Mouse (Mus musculus): ENCODE measurements around the gene Gbe1. TPM values are rescaled to one million over a fixed set of nuclear protein-coding genes. Genes with fewer than 3 reads are reported as not detected.
A peak's percentile ranks its signal among the peaks of the same experiment; 100 is the strongest.

Gene Gbe1
- polyA plus RNA-seq, 1 experiment from 2014 or later = 13.3 TPM

DNA sequence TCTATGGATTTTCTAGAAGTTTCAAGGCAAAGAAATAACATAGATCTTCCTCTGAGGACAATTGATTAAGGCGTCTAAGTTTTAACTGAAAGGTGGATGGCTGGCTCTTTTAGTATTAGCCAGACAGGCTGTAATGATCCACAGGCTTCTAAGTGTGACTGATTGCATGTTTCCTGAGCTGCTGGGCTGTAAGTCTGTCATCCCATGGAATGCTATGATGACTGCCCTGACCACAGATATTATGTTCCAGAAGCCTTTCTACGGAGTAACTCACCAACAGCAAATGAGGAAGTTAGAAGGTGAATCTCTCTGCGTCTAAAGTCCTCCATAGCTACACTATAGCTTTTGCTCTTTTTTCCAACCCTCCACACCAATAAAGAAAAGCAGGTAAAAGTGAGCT is 197.2 kb downstream of the Gbe1 start:
- no peaks in the 10 kb centered on the region for H3K4me1 ChIP-seq
- H3K4me2 ChIP-seq = no peak overlapping the region
- H3K9me3 ChIP-seq (replicated peaks) = no peaks in the 10 kb centered on the region
- no peak overlapping the region for H3K4me3 ChIP-seq (replicated peaks)
- H3K36me3 ChIP-seq = no peaks in the 10 kb centered on the region
- H3K27ac ChIP-seq (replicated peaks) = no peak overlapping the region
- no peak overlapping the region for H3K9ac ChIP-seq (replicated peaks)
- no peak for ATAC-seq (ENCODE audit: low FRiP score)
- 93% methylated on average over 3 of the region's 3 CpGs for WGBS
- no peaks in the 10 kb centered on the region for H3K27me3 ChIP-seq (replicated peaks)

DNA sequence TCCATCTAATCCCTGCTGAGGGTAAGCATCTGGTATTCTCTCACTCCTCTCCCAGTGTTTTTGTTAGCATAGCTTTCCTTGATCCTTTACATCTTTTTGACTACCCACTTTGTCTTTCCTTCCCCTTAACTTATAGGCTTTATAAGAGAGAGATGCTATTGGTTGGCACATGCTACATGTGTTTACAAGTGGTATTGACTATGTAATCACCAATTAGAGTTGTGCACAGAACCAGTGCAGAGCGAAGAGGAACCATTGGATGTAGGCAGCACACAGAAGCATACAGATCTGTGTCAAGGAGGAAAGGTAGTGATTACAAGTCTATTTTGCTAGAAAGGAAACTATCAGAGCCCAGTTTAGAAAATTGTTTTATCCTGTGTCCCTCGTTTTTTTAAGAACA is 209.1 kb downstream of the Gbe1 start:
- H3K4me2 ChIP-seq = no peak overlapping the region
- no peaks in the 10 kb centered on the region for H3K27me3 ChIP-seq (replicated peaks)
- no peak for ATAC-seq (ENCODE audit: low FRiP score)
- no peak overlapping the region for H3K4me3 ChIP-seq (replicated peaks)
- no peaks in the 10 kb centered on the region for H3K9me3 ChIP-seq (replicated peaks)
- WGBS = 80% methylated on average over 2 of the region's 2 CpGs
- H3K4me1 ChIP-seq = no peaks in the 10 kb centered on the region
- H3K9ac ChIP-seq (replicated peaks) = no peak overlapping the region
- H3K27ac ChIP-seq (replicated peaks) = no peak overlapping the region
- no peaks in the 10 kb centered on the region for H3K36me3 ChIP-seq

DNA sequence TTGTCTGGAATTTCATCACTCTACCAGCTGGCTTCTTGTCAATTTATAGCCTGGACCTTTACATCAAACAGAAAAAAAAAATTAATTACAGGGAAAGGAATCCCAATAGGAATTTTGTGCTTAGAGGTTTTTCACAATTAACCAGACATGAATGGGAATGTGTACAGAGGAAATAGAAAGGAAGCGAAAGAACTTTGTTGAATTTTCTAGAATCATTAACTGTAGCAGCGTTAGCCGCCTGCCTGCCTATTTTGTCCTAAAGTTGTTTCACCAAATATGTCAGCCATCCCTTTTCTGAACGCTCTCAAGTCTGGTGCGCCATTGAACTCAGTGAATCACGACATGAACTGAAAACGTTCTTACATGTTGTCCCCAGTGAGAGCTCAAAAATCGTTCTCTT is 209.8 kb downstream of the Gbe1 start:
- no peaks in the 10 kb centered on the region for H3K9me3 ChIP-seq (replicated peaks)
- H3K4me2 ChIP-seq = no peak overlapping the region
- no peak for ATAC-seq (ENCODE audit: low FRiP score)
- WGBS = 81% methylated on average over 8 of the region's 8 CpGs
- no peaks in the 10 kb centered on the region for H3K4me1 ChIP-seq
- no peak overlapping the region for H3K27ac ChIP-seq (replicated peaks)
- H3K27me3 ChIP-seq (replicated peaks) = no peaks in the 10 kb centered on the region
- no peaks in the 10 kb centered on the region for H3K36me3 ChIP-seq
- no peak overlapping the region for H3K9ac ChIP-seq (replicated peaks)
- no peak overlapping the region for H3K4me3 ChIP-seq (replicated peaks)

DNA sequence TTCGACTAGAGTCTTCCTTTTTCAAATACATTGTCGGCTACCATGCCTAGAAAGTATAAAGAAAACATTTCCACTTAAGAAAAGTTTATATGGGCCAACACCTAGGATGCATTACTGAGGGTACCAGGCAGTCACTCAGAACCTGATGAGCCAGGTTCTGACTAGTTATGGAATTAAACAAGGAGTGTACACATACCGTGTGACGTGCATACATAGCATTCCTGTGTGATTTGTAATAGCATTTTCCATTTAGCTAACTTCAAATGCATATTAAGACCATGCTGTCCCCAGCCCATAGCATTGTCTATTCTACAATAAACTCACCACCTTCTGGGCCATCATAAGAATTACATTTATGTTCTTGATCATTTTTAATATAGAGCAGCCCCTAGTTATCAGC is 210.5 kb downstream of the Gbe1 start:
- Histone ChIP-seq H3K4me3 (replicated peaks) (no peak overlapping the region), H3K9ac (replicated peaks) (no peak overlapping the region), H3K27me3 (replicated peaks) (no peaks in the 10 kb centered on the region), H3K4me2 (no peak overlapping the region), H3K4me1 (no peaks in the 10 kb centered on the region), H3K9me3 (replicated peaks) (no peaks in the 10 kb centered on the region), H3K36me3 (no peaks in the 10 kb centered on the region), H3K27ac (replicated peaks) (no peak overlapping the region)
- 92% methylated on average over 4 of the region's 4 CpGs for WGBS
- no peak for ATAC-seq (ENCODE audit: low FRiP score)

DNA sequence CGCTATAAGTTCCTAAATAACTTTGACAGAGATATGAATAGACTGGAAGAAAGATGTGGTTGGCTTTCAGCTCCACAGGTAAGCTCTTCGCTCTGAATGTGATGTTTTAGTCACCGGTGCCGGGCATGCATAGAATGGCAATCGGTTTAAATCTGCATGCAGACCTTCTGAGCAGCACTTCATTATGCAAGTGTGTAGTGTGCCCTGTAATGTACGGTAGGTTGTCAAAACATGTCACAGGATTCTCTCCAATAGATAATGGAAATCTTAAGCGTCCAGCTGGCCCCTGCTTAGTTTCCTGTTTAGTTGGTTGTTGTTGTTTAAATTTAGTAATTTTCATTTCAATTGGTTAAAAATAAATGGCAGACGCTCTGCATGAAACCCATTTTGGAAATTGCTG is 213.5 kb downstream of the Gbe1 start:
- H3K9me3 ChIP-seq (replicated peaks) = no peaks in the 10 kb centered on the region
- H3K4me1 ChIP-seq = no peaks in the 10 kb centered on the region
- WGBS = 89% methylated on average over 8 of the region's 8 CpGs

DNA sequence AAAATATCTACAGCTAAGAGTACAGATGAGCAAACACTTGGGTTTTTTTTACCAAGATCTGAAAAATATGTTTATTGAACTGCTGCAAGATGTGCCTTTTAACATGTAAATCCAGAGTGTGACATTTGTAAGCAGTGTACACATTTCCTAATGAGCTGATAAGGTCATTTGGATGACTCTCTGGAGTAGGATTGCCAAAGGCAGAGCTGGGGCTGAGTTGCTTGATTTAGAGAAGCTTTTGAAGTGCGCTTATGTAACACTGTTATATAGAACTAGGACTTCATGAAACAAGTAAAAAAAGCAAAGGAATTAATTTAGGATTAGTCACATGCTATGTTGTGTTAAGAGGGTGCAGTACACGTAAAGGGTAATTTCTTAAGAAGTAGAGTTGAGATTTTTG is 221.5 kb downstream of the Gbe1 start:
- Histone ChIP-seq H3K4me3 (replicated peaks) (no peak overlapping the region), H3K27ac (replicated peaks) (no peak overlapping the region), H3K4me1 (no peaks in the 10 kb centered on the region), H3K9me3 (replicated peaks) (no peaks in the 10 kb centered on the region), H3K36me3 (no peaks in the 10 kb centered on the region), H3K9ac (replicated peaks) (no peak overlapping the region), H3K4me2 (no peak overlapping the region), H3K27me3 (replicated peaks) (no peaks in the 10 kb centered on the region)
- 94% methylated on average over 2 of the region's 2 CpGs for WGBS
- no peak for ATAC-seq (ENCODE audit: low FRiP score)

More for the DNA sequence above, 213.5 kb downstream of the Gbe1 start:
- no peak overlapping the region for H3K4me2 ChIP-seq
- no peaks in the 10 kb centered on the region for H3K27me3 ChIP-seq (replicated peaks)
- no peak overlapping the region for H3K27ac ChIP-seq (replicated peaks)
- no peak overlapping the region for H3K9ac ChIP-seq (replicated peaks)
- no peaks in the 10 kb centered on the region for H3K36me3 ChIP-seq
- ATAC-seq (ENCODE audit: low FRiP score) = no peak
- no peak overlapping the region for H3K4me3 ChIP-seq (replicated peaks)

DNA sequence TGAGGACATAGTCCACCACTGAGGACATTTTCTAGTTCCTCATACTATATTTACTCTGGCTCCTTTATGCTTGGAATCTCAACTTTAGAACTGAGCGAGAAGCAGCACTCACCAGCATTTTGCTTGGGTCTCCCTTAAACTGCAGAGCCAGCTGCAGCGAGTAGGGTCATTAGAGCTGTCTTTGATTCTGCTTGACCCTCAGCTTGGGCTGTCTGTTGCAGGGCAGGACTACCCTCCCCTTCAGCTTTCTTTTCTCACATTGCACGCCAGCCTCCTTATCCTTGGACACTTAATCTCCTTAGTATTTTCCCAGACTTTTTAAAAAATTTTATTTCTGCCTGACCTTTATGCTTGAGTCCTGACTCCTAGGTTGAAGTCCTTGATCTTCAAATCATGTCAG is 237.1 kb downstream of the Gbe1 start:
- 61% methylated on average over 3 of the region's 3 CpGs for WGBS
- H3K36me3 ChIP-seq = no peaks in the 10 kb centered on the region
- no peak overlapping the region for H3K4me2 ChIP-seq
- no peak for ATAC-seq (ENCODE audit: low FRiP score)
- no peaks in the 10 kb centered on the region for H3K4me1 ChIP-seq
- H3K27ac ChIP-seq (replicated peaks) = no peak overlapping the region
- no peak overlapping the region for H3K4me3 ChIP-seq (replicated peaks)
- H3K9ac ChIP-seq (replicated peaks) = no peak overlapping the region
- no peaks in the 10 kb centered on the region for H3K9me3 ChIP-seq (replicated peaks)
- no peaks in the 10 kb centered on the region for H3K27me3 ChIP-seq (replicated peaks)

DNA sequence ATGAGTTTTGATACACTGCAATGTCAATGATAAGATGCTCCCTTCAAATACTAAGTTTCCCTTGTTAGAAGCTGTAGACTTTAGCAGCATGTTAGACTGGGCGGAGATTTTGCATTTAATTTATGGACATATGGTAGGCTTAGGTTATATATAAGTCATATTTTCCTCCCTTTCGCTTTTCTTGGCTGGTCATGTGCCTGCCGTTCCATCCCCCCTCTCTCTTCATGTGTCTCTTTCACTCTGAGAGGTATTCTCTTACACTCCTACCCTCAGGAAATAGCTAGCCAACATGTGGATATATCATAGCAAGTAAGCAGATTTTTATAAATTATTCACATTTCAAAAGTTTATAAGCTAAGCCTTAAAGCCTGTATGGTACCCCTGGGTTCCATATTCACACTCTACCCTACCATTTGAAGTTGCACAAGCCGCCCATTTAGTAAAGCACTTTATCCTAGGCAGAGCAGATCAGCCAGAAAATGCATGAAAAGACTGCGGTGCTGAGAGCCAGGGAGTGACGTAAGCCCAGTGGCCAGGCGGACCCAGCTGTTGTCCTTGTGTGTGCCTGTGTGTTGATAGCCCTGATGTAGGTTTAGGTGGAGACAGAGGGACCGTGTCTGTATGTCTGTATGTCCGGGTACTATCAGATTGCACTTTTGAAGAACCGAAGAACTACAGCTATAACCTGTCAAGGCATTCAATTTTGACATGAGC is 248.0 kb downstream of the Gbe1 start:
- no peak overlapping the region for H3K27ac ChIP-seq (replicated peaks)
- no peaks in the 10 kb centered on the region for H3K36me3 ChIP-seq
- H3K27me3 ChIP-seq (replicated peaks) = no peaks in the 10 kb centered on the region
- no peak overlapping the region for H3K4me2 ChIP-seq
- WGBS = 86% methylated on average over 10 of the region's 10 CpGs
- H3K9me3 ChIP-seq (replicated peaks) = no peaks in the 10 kb centered on the region
- no peak for ATAC-seq (ENCODE audit: low FRiP score)
- no peak overlapping the region for H3K4me3 ChIP-seq (replicated peaks)
- H3K4me1 ChIP-seq = no peaks in the 10 kb centered on the region
- no peak overlapping the region for H3K9ac ChIP-seq (replicated peaks)

DNA sequence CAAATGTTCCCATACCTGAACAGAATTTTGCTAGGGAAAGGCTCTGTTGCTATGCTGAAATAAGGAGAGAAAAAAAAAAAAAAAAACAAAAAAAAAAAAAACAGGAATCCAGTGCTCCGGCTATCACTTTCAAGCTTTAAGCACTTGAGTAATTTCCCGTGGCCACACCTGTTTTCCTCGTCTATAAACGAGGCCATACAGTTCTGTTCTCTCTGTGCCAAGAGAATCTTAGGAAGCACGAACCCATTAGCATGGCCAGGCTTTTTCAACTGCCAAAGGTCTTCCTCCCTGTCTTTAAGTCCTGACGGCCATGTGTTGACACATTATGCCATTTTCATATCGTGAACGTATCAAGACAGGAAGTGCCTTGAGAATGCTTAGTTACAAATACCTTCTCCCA is 248.8 kb downstream of the Gbe1 start:
- H3K27ac ChIP-seq (replicated peaks) = no peak overlapping the region
- H3K4me3 ChIP-seq (replicated peaks) = no peak overlapping the region
- H3K4me1 ChIP-seq = no peaks in the 10 kb centered on the region
- no peaks in the 10 kb centered on the region for H3K9me3 ChIP-seq (replicated peaks)
- 85% methylated on average over 8 of the region's 8 CpGs for WGBS
- H3K36me3 ChIP-seq = no peaks in the 10 kb centered on the region
- H3K9ac ChIP-seq (replicated peaks) = no peak overlapping the region
- H3K27me3 ChIP-seq (replicated peaks) = no peaks in the 10 kb centered on the region
- no peak overlapping the region for H3K4me2 ChIP-seq
- no peak for ATAC-seq (ENCODE audit: low FRiP score)

DNA sequence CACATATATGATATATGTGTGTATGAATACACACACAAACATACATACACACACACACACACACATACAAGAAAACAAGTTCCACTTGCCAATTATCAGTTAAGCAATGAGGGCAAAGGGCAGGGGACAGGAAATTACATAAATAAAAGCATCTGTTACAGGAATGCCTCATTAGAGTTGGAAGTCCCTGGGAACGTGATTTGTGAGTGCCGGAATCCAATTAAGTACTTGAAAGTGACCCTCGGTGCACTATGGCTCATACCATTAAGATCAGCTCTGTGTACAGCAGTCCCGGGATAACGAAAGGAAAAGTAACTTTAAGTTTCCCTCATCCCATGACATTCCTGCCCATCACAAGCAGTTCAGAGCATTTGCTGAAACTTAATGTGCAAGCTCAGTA is 249.7 kb downstream of the Gbe1 start:
- H3K4me3 ChIP-seq (replicated peaks) = no peak overlapping the region
- H3K36me3 ChIP-seq = no peaks in the 10 kb centered on the region
- WGBS = 82% methylated on average over 5 of the region's 5 CpGs
- ATAC-seq (ENCODE audit: low FRiP score) = no peak
- no peaks in the 10 kb centered on the region for H3K27me3 ChIP-seq (replicated peaks)
- no peak overlapping the region for H3K4me2 ChIP-seq
- H3K9ac ChIP-seq (replicated peaks) = no peak overlapping the region
- no peaks in the 10 kb centered on the region for H3K9me3 ChIP-seq (replicated peaks)
- no peak overlapping the region for H3K27ac ChIP-seq (replicated peaks)
- H3K4me1 ChIP-seq = no peaks in the 10 kb centered on the region

DNA sequence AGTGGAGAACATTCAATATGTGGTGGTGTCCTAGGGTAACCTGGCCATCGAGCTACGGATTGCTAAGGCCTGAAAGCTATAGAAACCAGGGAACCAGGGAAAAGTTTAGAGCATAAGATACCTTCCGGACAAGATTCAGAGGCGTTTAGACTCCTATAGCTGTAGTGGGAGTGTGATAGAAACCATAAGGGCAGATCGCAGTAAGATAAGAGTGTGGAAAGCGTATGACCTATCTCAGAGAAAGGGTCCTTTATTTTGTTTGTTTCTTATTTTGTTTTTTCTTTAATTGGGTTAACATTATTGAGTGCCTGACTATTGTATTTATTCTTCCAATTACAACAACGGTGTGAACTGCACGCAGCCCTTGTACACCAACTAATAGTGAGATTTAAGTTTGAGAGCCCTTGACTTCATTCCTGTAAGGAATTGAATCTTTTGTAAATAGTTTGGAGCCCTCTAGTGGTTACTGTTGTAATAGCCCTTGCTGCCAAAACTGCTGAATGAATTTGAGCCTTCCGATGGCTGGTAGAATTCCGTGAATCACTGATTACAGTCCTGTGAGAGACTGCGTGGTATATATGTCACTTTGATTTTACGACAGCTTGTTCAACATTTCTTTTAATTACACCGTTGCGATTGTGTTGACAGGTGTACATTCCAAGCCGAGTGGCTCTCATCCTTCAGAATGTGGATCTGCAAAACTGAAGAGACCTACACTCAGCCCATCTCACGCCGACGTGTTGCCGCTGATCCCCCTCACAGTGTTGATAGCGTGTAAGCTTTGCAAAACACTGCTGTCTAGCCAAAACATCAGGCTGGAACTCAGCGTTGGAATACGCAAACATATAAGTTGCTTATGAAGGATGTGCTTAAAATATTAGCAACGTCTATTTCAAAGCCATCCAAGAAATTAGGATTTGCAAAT is 254.9 kb downstream of the Gbe1 start:
- Histone ChIP-seq H3K9ac (replicated peaks) (no peak overlapping the region), H3K27me3 (replicated peaks) (no peaks in the 10 kb centered on the region), H3K9me3 (replicated peaks) (no peaks in the 10 kb centered on the region), H3K4me2 (peak overlapping the region; percentile 35), H3K27ac (replicated peaks) (no peak overlapping the region), H3K36me3 (no peaks in the 10 kb centered on the region), H3K4me3 (replicated peaks) (peak overlapping the region; percentile 19; the same call in 1 of the 2 replicates), H3K4me1 (no peaks in the 10 kb centered on the region)
- ATAC-seq (ENCODE audit: low FRiP score) = peak; percentile 61; the same call in 1 of the 2 replicates
- WGBS = 54% methylated on average over 23 of the region's 23 CpGs

DNA sequence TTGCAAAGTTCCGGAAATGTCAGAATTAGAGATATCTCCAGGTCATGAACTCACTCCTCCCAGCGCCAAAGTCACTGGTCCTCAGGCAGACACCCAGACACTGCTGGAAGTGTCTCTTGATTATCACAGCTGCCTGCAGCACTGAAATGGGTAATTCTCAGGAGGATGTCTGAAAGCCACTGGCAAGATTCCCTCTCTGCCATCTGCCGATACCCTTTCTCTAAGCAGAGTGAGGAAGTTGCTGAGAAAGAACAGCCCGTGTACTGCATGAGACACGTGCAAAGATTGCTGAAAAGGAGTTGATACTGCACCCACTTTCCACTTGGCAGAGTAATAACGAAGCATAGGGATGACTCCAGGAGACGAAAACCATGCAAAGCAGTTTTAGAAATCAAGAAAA is 272.2 kb downstream of the Gbe1 start:
- no peaks in the 10 kb centered on the region for H3K9me3 ChIP-seq (replicated peaks)
- no peaks in the 10 kb centered on the region for H3K4me1 ChIP-seq
- no peaks in the 10 kb centered on the region for H3K27me3 ChIP-seq (replicated peaks)
- H3K9ac ChIP-seq (replicated peaks) = no peak overlapping the region
- no peak for ATAC-seq (ENCODE audit: low FRiP score)
- H3K4me2 ChIP-seq = no peak overlapping the region
- H3K4me3 ChIP-seq (replicated peaks) = no peak overlapping the region
- no peak overlapping the region for H3K27ac ChIP-seq (replicated peaks)
- H3K36me3 ChIP-seq = no peaks in the 10 kb centered on the region
- no CpG with 5 or more reads among the region's 7 CpGs for WGBS

Measured in neural tube, embryonic 15.5 days (tissue).